Mouse (Mus musculus) heart, embryonic 11.5 days (tissue): ENCODE measurements around the gene Enox1. TPM values are rescaled to one million over a fixed set of nuclear protein-coding genes. Genes with fewer than 3 reads are reported as not detected.

ENCODE experiments used
- ATAC-seq: fragments of 200-750 bp; cut with Nextera tagmentation; replicated peaks from 2 replicates; pipeline ENCODE4 v1.8.0; 2017; ENCODE audit warnings: moderate library complexity; ENCODE audit not compliant: insufficient number of reproducible peaks, low FRiP score, low TSS enrichment
- H3K27ac ChIP-seq: fragments of 300-500 bp; sonication (generic); 2 replicates; pipeline ENCODE4 v1.5.1; 2014; ENCODE audit warnings: mild to moderate bottlenecking, low read depth, low read length
- H3K27me3 ChIP-seq: fragments of 300-500 bp; sonication (generic); 2 replicates; pipeline ENCODE4 v1.6.1; 2014; ENCODE audit warnings: mild to moderate bottlenecking, low read length, mixed read lengths; ENCODE audit not compliant: control insufficient read depth, insufficient read depth
- H3K36me3 ChIP-seq: fragments of 300-500 bp; sonication (generic); 2 replicates; pipeline ENCODE4 v1.6.1; 2014; ENCODE audit warnings: mild to moderate bottlenecking, low read length, moderate library complexity, mixed read lengths; ENCODE audit not compliant: control insufficient read depth, insufficient read depth
- H3K4me1 ChIP-seq: fragments of 300-500 bp; sonication (generic); 2 replicates; pipeline ENCODE4 v1.6.1; 2014; ENCODE audit warnings: low read length; ENCODE audit not compliant: control insufficient read depth, insufficient read depth
- H3K4me2 ChIP-seq: fragments of 300-500 bp; sonication (generic); 2 replicates; pipeline ENCODE4 v1.6.1; 2014; ENCODE audit warnings: mild to moderate bottlenecking, moderate library complexity
- H3K4me3 ChIP-seq: fragments of 300-500 bp; sonication (generic); 2 replicates; pipeline ENCODE4 v1.5.1; 2014; ENCODE audit warnings: low read depth, low read length
- H3K9ac ChIP-seq: fragments of 300-500 bp; sonication (generic); 2 replicates; pipeline ENCODE4 v1.6.1; 2014; ENCODE audit warnings: mild to moderate bottlenecking, low read depth, low read length, moderate library complexity
- H3K9me3 ChIP-seq: fragments of 300-500 bp; sonication (generic); replicated peaks from 2 replicates; pipeline ENCODE4 v1.6.1; 2016; ENCODE audit warnings: low read length; ENCODE audit not compliant: control insufficient read depth
- WGBS: fragments of 180-500 bp; shearing (Covaris S2); extraction: QIAGEN DNeasy Blood & Tissue Kit; methylation state at CpG from one replicate; pipeline ENCODE4 v1.1.7; 2014; ENCODE audit not compliant: insufficient replicate concordance; 5-methylcytosine and 5-hydroxymethylcytosine counted together
- polyA plus RNA-seq: library from polyadenylated mRNA; unstranded; fragments of >200 nt; fragmentation: Nextera tagmentation; extraction: Ambion mirVana; gene quantifications from 2 replicates; pipeline ENCODE4 v1.2.1, GENCODE M21; 2014

Gene Enox1
- polyA plus RNA-seq, 1 experiment from 2014 or later: 2.3 TPM

DNA sequence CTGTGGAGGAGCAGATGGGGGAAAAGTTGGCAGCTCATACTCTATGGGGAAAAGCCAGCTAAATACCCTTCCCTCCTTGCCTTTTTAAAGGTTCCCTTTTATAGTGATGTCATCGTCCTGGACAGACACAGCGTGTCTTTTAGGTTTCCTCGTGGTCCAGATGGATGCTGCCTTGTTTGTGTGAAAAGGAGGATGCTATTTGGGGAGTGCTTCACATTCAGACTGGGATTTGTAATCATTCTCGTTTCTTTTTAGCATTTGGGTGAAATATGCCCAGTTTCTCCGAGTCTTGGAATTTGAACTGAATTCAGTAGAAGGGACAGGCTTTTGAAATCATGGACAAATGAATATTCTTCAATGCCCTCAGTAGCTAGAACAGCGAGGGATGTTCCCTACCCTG lies 58.3 kb downstream of the Enox1 start:
- Histone ChIP-seq H3K36me3 (no peaks in the 10 kb centered on the region), H3K4me1 (no peaks in the 10 kb centered on the region), H3K9me3 (no peaks in the 10 kb centered on the region), H3K4me2 (no peak overlapping the region), H3K27ac (no peak overlapping the region), H3K4me3 (no peak overlapping the region), H3K9ac (no peak overlapping the region), H3K27me3 (no peaks in the 10 kb centered on the region)
- WGBS: 80% methylated on average over 6 of the region's 6 CpGs
- no peak for ATAC-seq

DNA sequence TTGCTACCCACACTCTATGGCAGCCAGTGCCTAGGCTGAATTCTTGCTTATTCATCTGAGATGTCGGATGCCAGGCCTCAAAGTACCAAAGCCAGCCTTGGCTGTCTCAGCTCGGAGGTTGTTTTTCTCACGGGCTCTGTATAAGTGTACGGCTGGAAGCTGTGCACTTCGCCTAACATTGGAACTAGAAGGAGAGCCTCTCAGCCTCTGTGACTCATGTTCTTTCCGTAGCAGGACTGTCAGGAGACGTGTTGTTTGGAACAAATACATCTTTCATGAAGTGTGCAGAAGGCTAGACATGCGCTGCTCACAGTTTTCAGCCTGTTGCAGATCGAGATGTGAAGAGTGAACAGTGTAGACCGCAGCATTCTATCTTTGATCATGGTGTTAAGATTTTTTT lies 68.8 kb downstream of the Enox1 start:
- no peaks in the 10 kb centered on the region for H3K36me3 ChIP-seq
- no peak for ATAC-seq
- WGBS: 79% methylated on average over 10 of the region's 10 CpGs
- no peak overlapping the region for H3K27ac ChIP-seq
- no peaks in the 10 kb centered on the region for H3K9me3 ChIP-seq
- H3K9ac ChIP-seq: no peak overlapping the region
- H3K4me3 ChIP-seq: no peak overlapping the region
- H3K4me1 ChIP-seq: no peaks in the 10 kb centered on the region
- no peak overlapping the region for H3K4me2 ChIP-seq
- H3K27me3 ChIP-seq: no peaks in the 10 kb centered on the region

DNA sequence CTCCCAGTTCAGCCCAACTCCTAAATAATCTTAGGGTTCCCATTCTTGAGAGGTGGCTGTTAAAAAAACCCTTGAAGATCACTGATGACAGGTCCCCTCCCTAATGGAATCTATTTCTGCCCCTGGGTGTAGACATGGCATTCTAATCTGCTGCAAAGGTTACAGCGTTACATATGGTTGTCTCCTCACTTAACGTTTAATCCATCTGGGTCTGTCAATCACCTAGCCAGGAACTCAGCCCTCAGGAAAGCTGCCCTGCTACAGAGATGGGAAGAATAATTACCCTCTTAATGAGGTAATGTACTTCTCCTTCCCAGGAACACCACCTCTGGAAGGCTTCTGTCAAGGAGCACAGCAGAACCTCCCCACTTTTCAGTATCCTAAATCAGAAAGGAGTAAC lies 82.2 kb downstream of the Enox1 start:
- WGBS: 60% methylated on average over 2 of the region's 2 CpGs
- H3K27me3 ChIP-seq: no peaks in the 10 kb centered on the region
- H3K4me1 ChIP-seq: no peaks in the 10 kb centered on the region
- ATAC-seq: no peak
- H3K36me3 ChIP-seq: no peaks in the 10 kb centered on the region
- no peaks in the 10 kb centered on the region for H3K9me3 ChIP-seq
- H3K4me3 ChIP-seq: no peak overlapping the region
- no peak overlapping the region for H3K27ac ChIP-seq
- H3K9ac ChIP-seq: no peak overlapping the region
- no peak overlapping the region for H3K4me2 ChIP-seq

DNA sequence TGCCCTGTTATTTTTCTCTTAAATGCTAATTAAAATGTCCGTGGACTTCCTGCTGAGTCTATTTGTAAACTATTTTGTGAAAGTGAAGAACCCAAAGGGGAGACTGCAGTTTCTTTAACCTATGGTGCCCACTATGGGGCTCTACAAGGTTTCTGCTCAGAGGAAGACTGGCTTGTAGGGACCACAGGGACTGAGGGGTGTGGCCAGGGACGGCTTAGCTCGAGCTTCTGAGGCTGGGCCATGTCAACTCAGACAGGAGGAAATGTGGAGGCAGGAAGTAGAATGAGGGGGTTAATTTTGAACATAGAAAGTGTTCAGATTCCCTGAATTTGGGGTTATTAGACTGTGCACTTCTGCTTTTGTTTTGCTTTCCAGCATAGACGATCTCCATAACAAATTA lies 82.8 kb downstream of the Enox1 start:
- no peaks in the 10 kb centered on the region for H3K36me3 ChIP-seq
- H3K4me2 ChIP-seq: no peak overlapping the region
- H3K4me3 ChIP-seq: no peak overlapping the region
- no peak overlapping the region for H3K9ac ChIP-seq
- ATAC-seq: no peak
- no peaks in the 10 kb centered on the region for H3K27me3 ChIP-seq
- no peaks in the 10 kb centered on the region for H3K9me3 ChIP-seq
- H3K27ac ChIP-seq: no peak overlapping the region
- 50% methylated on average over 4 of the region's 4 CpGs for WGBS
- H3K4me1 ChIP-seq: no peaks in the 10 kb centered on the region

DNA sequence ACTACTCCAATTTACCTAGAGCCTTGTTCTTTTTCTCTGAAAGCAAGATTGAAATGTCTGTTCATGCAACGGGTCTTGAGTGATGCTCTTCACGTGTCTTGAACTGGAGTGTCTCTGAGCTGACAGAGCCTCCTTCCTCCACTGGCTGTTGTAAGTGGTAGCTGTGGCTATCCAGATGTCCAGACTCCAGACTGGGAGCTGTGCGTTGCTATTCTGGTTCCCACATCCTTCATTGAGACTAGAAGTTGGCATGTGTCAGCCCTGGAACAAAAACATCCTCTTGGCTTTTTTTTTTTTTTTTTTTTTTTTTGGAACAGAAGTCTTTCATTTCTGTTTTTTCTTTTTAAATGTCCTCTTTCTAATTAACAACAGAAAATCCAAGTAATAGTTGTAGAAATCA lies 90.4 kb downstream of the Enox1 start:
- Histone ChIP-seq H3K27ac (no peak overlapping the region), H3K4me3 (no peak overlapping the region), H3K36me3 (no peaks in the 10 kb centered on the region), H3K4me2 (no peak overlapping the region), H3K9me3 (no peaks in the 10 kb centered on the region; the same call in 1 of the 2 replicates), H3K27me3 (no peaks in the 10 kb centered on the region), H3K4me1 (no peaks in the 10 kb centered on the region), H3K9ac (no peak overlapping the region)
- ATAC-seq: no peak
- WGBS: 79% methylated on average over 3 of the region's 3 CpGs

DNA sequence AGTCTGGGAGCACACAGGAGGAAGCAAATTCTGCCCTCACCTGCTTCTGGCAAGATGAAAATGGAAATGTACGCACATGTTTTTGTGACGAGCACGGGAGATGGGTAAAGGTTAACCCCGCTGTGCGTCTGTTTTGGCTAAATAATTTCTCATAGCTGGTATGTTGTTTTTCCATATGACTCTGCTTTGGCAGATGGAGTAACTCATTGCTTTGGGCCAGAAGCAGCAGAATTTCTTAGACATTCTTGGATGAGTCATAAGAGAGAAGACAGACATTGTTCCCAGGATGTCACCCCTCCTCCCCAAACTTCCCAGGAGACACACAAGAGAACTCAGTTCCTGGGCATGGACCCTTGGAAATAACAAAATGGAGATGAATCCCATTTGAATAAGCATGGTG lies 91.9 kb downstream of the Enox1 start:
- H3K27ac ChIP-seq: no peak overlapping the region
- H3K27me3 ChIP-seq: no peaks in the 10 kb centered on the region
- 91% methylated on average over 5 of the region's 5 CpGs for WGBS
- H3K4me3 ChIP-seq: no peak overlapping the region
- no peaks in the 10 kb centered on the region for H3K4me1 ChIP-seq
- H3K9ac ChIP-seq: no peak overlapping the region
- H3K4me2 ChIP-seq: no peak overlapping the region
- no peaks in the 10 kb centered on the region; the same call in 1 of the 2 replicates for H3K9me3 ChIP-seq
- no peak for ATAC-seq
- no peaks in the 10 kb centered on the region for H3K36me3 ChIP-seq

DNA sequence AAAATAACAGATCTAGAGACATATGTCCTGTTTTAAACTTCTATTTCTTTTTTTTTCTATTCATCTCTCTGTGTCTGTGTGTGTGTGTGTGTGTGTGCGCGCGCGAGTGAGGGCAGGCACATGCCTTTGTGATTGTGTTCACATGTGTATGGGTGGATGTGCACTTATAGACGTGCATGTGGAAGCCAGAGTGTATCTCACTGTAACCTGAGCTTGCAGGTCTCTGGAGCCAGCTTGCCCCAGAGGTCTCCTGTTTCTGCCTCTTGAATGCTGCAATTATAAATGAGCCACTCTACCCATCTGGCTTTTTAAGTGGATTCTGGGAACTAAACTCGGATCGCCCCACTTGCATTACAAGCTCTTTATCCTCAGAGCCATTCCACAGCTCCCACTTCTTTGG lies 92.4 kb downstream of the Enox1 start:
- no peak overlapping the region for H3K9ac ChIP-seq
- H3K9me3 ChIP-seq: no peaks in the 10 kb centered on the region; the same call in 1 of the 2 replicates
- H3K27me3 ChIP-seq: no peaks in the 10 kb centered on the region
- H3K4me1 ChIP-seq: no peaks in the 10 kb centered on the region
- H3K4me2 ChIP-seq: no peak overlapping the region
- no peak overlapping the region for H3K4me3 ChIP-seq
- H3K36me3 ChIP-seq: no peaks in the 10 kb centered on the region
- ATAC-seq: no peak
- H3K27ac ChIP-seq: no peak overlapping the region
- WGBS: 75% methylated on average over 7 of the region's 7 CpGs

DNA sequence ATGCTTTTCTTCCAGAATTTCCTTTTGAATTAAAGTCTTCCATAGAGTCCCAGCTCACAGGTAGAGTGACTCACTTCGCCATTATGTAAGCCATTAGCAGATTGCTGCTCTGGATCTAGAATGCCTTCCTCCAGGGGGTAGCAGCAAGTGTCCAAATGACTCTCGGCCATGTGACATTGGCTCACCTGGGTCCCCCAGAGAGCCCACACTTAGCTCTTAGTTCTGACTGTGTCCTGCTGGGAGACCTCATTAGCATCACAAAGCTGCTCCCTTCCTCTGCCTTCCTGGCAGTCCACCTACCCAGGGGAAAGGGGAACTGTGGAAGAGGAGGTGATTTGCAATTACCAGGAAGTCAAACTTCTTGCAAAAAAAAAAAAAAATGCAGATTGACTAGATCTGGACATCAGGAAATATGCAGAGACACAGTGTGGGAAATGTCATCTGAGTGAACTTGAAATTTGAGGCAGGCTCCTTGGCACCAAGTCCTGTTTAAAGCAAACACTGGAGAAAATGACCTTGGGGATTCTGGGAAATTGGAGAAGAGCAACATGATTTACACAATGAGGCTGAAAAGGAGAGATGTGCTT lies 94.2 kb downstream of the Enox1 start:
- Histone ChIP-seq H3K9ac (no peak overlapping the region), H3K36me3 (no peaks in the 10 kb centered on the region), H3K4me1 (no peaks in the 10 kb centered on the region), H3K4me2 (no peak overlapping the region), H3K4me3 (no peak overlapping the region), H3K27me3 (no peaks in the 10 kb centered on the region), H3K9me3 (no peaks in the 10 kb centered on the region; the same call in 1 of the 2 replicates), H3K27ac (no peak overlapping the region)
- WGBS: 57% methylated on average over 2 of the region's 2 CpGs
- ATAC-seq: no peak

DNA sequence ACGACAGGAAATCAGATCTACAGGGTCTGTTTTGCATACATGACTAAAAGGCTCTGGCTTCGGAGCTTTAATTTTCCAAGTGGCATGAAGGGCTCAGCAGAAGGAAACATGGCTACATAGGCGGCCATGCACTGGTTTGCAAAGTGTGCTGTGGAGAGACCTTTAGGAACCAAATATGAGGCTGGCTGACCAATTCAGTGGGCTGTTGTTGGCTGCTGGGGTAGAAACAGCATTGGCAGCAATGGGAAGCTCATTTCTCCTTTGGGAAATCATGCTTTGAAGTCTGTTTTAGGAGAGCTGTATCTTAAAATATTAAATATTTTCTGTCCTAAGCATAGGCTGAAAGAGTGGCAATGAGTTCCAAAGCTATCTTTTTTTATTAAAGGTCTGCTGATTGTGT lies 98.6 kb downstream of the Enox1 start:
- Histone ChIP-seq H3K4me3 (no peak overlapping the region), H3K9ac (no peak overlapping the region), H3K9me3 (no peaks in the 10 kb centered on the region), H3K4me1 (no peaks in the 10 kb centered on the region), H3K4me2 (no peak overlapping the region), H3K27ac (no peak overlapping the region), H3K36me3 (no peaks in the 10 kb centered on the region), H3K27me3 (no peaks in the 10 kb centered on the region)
- no peak for ATAC-seq
- whole genome bisulfite sequencing: 51% methylated on average over 3 of the region's 3 CpGs
